Mouse (Mus musculus): ENCODE data around the gene Phldb3.

Gene Phldb3

DNA sequence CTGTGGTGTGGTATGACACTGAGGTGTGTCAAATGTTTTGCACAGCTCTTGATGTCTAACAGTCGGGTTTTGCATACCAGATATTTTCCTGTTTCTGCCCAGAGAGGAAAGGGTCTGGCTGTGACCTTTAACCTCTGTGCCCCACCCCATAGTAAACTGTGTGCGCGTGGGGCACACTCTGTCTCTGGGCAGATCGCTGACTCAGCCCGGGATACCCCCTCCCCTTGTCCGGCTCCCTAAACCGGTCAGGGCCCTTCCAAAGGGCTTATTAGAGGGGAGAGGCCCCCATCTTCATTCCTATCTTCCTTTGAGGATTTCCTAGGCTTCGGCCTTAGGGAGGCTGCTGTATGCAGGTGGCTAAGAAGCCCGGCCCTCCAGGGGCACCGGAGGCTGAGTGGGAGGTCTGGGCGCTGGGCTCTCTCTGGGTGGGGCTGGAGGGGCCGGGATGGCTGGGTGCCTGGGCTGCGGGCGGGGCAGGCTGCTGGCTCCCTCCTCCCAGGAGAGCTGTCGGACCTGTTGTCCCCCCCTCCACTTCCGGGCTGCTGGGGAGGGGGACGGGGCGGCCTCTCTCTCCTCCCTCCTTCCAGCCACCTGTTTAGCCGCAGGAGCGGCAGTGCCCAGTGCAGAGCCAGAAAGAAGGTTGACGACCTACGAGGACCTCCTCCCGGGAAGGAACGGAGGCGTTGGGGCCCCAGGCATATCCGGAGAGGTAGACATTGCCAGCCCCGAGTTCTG, at the start of gene Phldb3:
Phldb3 (plus strand) TSS at position 620 of the 735 bp plus-strand sequence.
- no peak for DNase-seq (ENCODE audit: low spot score)

GRCm38 (mm10) chr7:24561450-24561849, 49.1 kb upstream of the Phldb3 start:
- DNase-seq (ENCODE audit: low spot score) = no peak

DNA sequence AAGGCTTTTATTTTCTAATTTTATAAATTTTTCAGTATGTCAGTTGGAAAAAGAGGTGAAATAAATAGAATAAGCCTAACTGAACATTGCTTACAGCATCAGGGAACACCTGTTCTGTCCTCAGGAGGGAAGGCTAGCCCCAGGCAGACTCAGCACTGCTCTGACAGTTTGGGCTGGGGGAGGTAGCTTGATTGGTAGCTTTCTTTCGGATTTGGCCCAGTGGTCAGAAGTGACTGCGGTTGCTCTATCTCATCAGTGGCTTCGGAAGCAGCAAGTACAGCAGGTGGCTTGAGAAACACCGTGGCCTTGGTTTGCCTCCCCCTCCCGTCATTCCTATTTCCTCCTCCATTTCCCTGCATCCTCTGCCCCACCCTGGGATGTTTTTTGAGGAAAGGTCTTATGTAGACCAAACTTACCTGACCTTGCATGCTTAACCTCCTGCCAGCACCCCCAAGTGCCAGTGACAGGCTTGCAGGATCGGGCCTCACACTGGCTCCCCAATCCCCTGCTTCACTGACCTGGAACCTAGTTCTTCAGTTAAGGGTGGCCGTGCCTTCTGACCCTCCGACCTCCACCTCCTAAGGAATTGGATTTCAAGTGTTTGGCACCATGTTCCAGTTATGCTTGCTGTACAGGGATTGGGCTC, 47.2 kb upstream of the Phldb3 start:
- no peak for DNase-seq (ENCODE audit: low spot score)

- DNase-seq (ENCODE audit: low spot score) = no peak
Observed at GRCm38 (mm10) chr7:24563837-24564206, 46.7 kb upstream of the Phldb3 start.

DNA sequence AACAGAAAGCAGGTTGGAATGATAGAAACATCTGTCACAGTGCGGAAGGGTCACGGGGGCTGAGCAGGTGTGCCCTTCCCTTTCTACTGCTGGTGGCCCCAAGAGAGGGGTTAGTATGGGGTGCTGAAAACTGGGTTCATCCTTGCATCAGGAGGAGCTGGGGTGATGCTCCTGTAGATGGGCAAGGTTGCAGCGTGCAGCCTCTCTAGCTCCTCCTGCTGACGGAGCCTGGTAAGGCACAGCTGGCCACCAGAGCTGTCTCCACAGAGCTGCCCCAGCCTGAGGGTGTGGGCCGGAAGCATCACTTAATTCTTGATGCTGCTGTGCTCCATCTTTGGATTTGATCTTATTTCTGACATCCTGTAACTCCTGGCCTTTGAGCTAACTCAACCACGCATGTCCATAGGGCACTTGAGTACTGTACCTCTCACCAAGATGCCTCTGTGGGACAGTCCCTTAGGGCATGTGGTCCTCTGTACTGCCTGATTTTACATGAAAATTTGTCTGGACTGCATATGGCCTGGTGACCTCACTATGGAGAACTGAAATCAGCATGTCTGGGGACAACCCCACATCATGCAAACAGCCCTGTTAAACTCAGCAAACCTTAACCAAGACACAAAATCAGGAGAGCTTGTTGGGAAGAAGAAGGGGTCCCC, 45.8 kb upstream of the Phldb3 start:
- peak; percentile 70 for DNase-seq (ENCODE audit: low spot score)

GRCm38 (mm10) chr7:24565627-24566026, 44.9 kb upstream of the Phldb3 start:
- DNase-seq (ENCODE audit: low spot score) = no peak

- no peak for DNase-seq (ENCODE audit: low spot score)
Observed at GRCm38 (mm10) chr7:24566206-24566605, 44.4 kb upstream of the Phldb3 start.

GRCm38 (mm10) chr7:24568512-24568911, 42.1 kb upstream of the Phldb3 start:
- DNase-seq (ENCODE audit: low spot score) = no peak

GRCm38 (mm10) chr7:24571071-24571470, 39.5 kb upstream of the Phldb3 start:
- DNase-seq (ENCODE audit: low spot score) = no peak

DNA sequence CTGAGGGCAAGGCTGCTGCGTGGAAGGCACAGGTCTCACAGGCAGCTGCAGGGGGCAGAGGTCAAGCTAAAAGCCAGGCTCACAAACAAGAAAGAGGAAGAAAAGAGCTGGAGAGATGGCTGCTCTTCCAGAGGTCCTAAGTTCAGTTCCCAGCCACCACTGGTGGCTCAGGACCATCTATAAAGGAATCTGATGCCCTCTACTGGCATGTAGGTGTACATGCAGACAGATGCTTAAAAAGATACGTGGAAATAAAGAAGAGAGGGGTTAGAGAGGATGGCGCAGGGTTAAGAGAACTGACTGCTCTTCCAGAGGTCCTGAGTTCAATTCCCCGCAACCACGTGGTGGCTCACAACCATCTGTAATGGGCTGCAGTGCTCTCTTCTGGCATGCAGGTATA, 38.1 kb upstream of the Phldb3 start:
- DNase-seq (ENCODE audit: low spot score) = no peak

GRCm38 (mm10) chr7:24574224-24574796, 36.3 kb upstream of the Phldb3 start:
- no peak for DNase-seq (ENCODE audit: low spot score)

- DNase-seq (ENCODE audit: low spot score) = no peak
Observed at GRCm38 (mm10) chr7:24577811-24578210, 32.8 kb upstream of the Phldb3 start.

DNA sequence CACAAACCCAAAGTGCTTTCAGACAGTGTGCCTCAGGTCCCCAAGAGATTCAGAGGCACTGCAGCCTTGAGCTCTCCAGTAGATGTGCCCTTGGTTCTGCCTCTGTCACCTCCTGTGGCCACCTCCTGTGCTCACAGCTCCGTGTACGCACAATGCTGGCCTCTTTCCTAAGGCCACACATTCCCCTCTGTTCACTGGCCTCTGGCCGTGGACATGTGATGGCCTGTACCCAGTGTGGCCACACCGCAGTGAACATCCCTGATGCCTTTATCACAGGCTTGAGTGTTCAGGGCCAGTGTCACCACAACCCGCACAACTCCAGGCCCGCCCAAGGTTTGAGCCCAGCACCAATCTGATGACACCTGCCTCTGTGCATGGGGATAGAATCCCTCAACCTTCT, 25.7 kb upstream of the Phldb3 start:
- DNase-seq (ENCODE audit: low spot score) = no peak

GRCm38 (mm10) chr7:24585995-24586394, 24.6 kb upstream of the Phldb3 start:
- no peak for DNase-seq (ENCODE audit: low spot score)

- no peak for DNase-seq (ENCODE audit: low spot score)
Observed at GRCm38 (mm10) chr7:24586828-24587227, 23.7 kb upstream of the Phldb3 start.

- DNase-seq (ENCODE audit: low spot score) = no peak
Observed at GRCm38 (mm10) chr7:24587330-24588105, 23.0 kb upstream of the Phldb3 start, which contains the start of the genes Ethe1 and Zfp575. Ethe1 (plus strand) TSS chr7:24587543. Zfp575 (minus strand) TSS chr7:24587641.

GRCm38 (mm10) chr7:24588336-24588735, 22.2 kb upstream of the Phldb3 start:
- DNase-seq (ENCODE audit: low spot score) = no peak

- DNase-seq (ENCODE audit: low spot score) = no peak
Observed at GRCm38 (mm10) chr7:24591735-24592134, 18.8 kb upstream of the Phldb3 start.

DNA sequence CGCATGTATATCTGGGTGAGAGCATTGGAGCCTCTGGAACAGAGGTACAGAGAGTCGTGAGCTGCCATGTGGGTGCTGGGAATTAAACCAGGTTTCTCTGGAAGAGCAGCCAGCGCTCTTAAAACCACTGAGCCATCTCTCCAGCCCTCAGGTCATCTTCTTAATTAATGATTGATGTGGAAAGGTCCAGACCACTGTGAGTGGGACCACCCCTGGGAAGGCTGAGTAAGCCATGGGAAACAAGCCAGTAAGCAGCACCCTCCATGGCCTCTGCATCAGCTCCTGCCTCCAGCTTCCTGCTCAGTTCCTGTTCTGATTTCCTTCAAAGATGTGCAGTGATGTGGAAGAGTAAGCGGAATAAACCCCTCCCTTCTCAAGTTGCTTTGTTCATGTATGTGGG, 18.4 kb upstream of the Phldb3 start:
- no peak for DNase-seq (ENCODE audit: low spot score)

- DNase-seq (ENCODE audit: low spot score) = no peak
Observed at GRCm38 (mm10) chr7:24592781-24593180, 17.8 kb upstream of the Phldb3 start.

DNA sequence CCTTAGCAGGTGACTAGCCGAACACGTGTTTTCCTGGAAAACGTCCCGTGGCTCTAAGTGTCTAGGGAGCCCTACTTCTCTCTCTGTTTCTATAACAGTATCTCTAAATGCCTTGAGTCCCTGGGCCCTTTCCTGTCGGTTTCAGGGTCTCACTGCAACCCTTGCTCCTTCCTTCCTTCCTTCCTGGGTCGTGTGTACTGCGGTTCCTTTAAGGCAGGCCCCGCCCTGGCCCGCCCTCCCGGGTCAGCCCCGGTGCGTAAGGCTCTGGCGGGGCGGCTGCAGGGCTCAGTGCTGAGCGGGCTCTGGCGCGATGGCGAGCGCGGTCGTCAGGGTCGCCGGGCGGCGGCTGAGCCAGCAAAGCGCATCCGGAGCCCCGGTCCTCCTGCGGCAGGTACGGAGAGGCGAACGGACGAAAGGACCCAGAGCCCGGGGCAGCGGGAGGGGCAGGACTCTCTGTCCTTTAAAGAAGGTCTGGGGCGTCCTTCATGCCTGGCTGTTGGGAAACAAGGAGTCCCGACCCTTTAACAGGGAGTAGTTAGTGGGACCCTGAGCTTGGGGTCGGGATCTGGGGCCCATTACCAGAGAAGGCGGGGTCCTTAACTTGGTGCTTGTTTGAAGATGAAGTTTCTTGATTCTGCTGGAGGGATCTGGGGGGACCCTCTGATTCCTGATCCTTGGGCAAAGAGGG, 16.8 kb upstream of the Phldb3 start:
- peak; percentile 58 for DNase-seq (ENCODE audit: low spot score)
